Comparison of ENCODE assay signal across 12 mouse cellular contexts in the genomic region with DNA sequence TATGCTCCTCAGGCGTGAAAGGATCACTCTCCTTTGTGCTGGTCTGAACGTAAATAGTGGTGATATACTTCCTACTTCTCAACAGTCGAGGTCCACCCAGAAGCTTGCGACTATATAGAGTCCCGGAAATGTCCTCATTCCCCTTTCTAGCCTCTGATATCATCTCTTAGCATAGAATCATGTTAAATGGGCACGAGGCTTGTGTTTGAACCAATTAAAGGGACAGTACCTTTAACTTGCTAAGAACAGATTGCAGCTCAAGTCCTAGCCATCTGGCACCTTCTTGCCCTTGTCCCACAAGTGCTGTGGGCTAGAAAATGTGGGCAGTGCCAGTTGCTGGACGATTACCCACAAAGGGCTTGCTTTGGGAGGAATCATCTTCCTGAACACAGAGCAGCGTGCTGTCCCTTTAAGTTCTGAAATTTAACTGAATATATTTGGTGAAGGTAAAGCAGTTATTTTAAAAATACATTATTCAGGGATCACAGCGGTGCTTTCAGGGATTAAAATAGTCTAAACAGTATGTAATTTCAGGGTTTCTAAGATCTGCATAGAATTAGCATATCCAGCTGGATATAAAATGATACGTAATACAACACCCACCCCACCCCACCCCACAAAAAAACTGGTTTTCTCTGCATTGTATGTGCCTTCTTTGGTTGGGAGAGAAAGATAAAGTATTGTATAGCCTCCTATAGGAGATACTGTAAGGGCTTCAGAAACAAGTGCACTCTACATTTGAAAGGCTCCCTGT.
DNase-seq lines count a peak whose midpoint lies in the region; ATAC-seq and TF ChIP-seq lines count a peak whose summit lies in the region.
"Had no signal": no experiment of that assay in that cellular context is flagged by ENCODE, and none has a peak within 500 bp of the region (broad histone marks: within the 10 kb centered on the region; RNA-seq: fewer than 3 reads in every experiment).

No protein-coding gene starts in this region.

- no peak for TF ChIP-seq POLR2A in bone marrow macrophage, adult 2 months (IDR thresholded peaks at IDR 0.05; ENCODE audit: borderline replicate concordance, low read depth, low read length)

- H3K4me2 ChIP-seq in hindbrain, embryonic 12.5 days (replicated peaks), result no peak overlapping the region
- no peak overlapping the region for H3K4me2 ChIP-seq in hindbrain, embryonic 11.5 days (replicated peaks; ENCODE audit: low read depth, low read length)
- no peak overlapping the region for H3K4me2 ChIP-seq in midbrain, embryonic 12.5 days (replicated peaks)
- H3K4me2 ChIP-seq: embryonic facial prominence, embryonic 12.5 days; heart, embryonic 15.5 days had no signal

- H3K4me3 ChIP-seq in hindbrain, embryonic 12.5 days, result no peak overlapping the region
- H3K4me3 ChIP-seq in hindbrain, embryonic 11.5 days (ENCODE audit: low read depth, low read length), result no peak overlapping the region
- peak overlapping the region; percentile 19; the same call in 1 of the 2 replicates for H3K4me3 ChIP-seq in bone marrow macrophage, adult 2 months (ENCODE audit: insufficient read depth, low read length)
- no peak overlapping the region for H3K4me3 ChIP-seq in midbrain, embryonic 12.5 days
- H3K4me3 ChIP-seq: embryonic facial prominence, embryonic 12.5 days; heart, embryonic 15.5 days had no signal

- 71% methylated on average over 10 of the region's 10 CpGs for WGBS in hindbrain, embryonic 12.5 days
- WGBS in hindbrain, embryonic 11.5 days, result 76% methylated on average over 10 of the region's 10 CpGs
- WGBS in midbrain, embryonic 12.5 days, result 71% methylated on average over 10 of the region's 10 CpGs

- ATAC-seq in hindbrain, embryonic 12.5 days (ENCODE audit: low FRiP score), result peak; percentile 43; the same call in 1 of the 2 replicates
- ATAC-seq in hindbrain, embryonic 11.5 days (ENCODE audit: low FRiP score), result no peak
- peak; percentile 54; the same call in 1 of the 2 replicates for ATAC-seq in midbrain, embryonic 12.5 days (ENCODE audit: low FRiP score, low read depth)

- no peaks in the 10 kb centered on the region for H3K27me3 ChIP-seq in hindbrain, embryonic 12.5 days
- no peaks in the 10 kb centered on the region for H3K27me3 ChIP-seq in hindbrain, embryonic 11.5 days (ENCODE audit: control insufficient read depth, insufficient read depth, low read length)
- H3K27me3 ChIP-seq in midbrain, embryonic 12.5 days, result no peaks in the 10 kb centered on the region
- H3K27me3 ChIP-seq: embryonic facial prominence, embryonic 12.5 days; heart, embryonic 15.5 days had no signal

- H3K9ac ChIP-seq in hindbrain, embryonic 12.5 days, result no peak overlapping the region
- H3K9ac ChIP-seq in hindbrain, embryonic 11.5 days (ENCODE audit: low read depth, low read length), result no peak overlapping the region
- no peak overlapping the region for H3K9ac ChIP-seq in midbrain, embryonic 12.5 days (replicated peaks)
- H3K9ac ChIP-seq: embryonic facial prominence, embryonic 12.5 days; heart, embryonic 15.5 days; lung, embryonic 14.5 days had no signal

- no peak for DNase-seq in hindbrain, embryonic 11.5 days (ENCODE audit: low spot score)
- peak; percentile 82 to 87 for DNase-seq in cerebellum, postnatal 10 days
- DNase-seq in adrenal gland, adult (ENCODE audit: inconsistent age in 2 of 2, low spot score in 1 of 2), result no peak
- no peak for DNase-seq in spleen, postnatal 36 days (ENCODE audit: low spot score in 2 of 2)
- DNase-seq in adrenal gland, postnatal 4 days (ENCODE audit: low spot score in 2 of 2), result no peak
- DNase-seq: lung, embryonic 14.5 days; thymus, adult 2 months had no signal

- TF ChIP-seq CTCF in bone marrow macrophage, adult 2 months (IDR thresholded peaks at IDR 0.05; ENCODE audit: low read depth, low read length), result no peak

- H3K4me1 ChIP-seq in hindbrain, embryonic 12.5 days, result peaks cover 5% of the 10 kb centered on the region
- H3K4me1 ChIP-seq in hindbrain, embryonic 11.5 days (replicated peaks; ENCODE audit: control insufficient read depth, insufficient read depth, low read length), result no peaks in the 10 kb centered on the region
- peaks cover 25% of the 10 kb centered on the region for H3K4me1 ChIP-seq in bone marrow macrophage, adult 2 months (ENCODE audit: control insufficient read depth, insufficient read depth, low read length)
- peaks cover 7% of the 10 kb centered on the region for H3K4me1 ChIP-seq in midbrain, embryonic 12.5 days
- H3K4me1 ChIP-seq: embryonic facial prominence, embryonic 12.5 days had no signal

- no peak overlapping the region for H3K27ac ChIP-seq in hindbrain, embryonic 12.5 days
- no peak overlapping the region for H3K27ac ChIP-seq in hindbrain, embryonic 11.5 days (ENCODE audit: low read depth, low read length)
- peak overlapping the region; percentile 92 for H3K27ac ChIP-seq in bone marrow macrophage, adult 2 months (ENCODE audit: insufficient read depth, low read depth, low read length)
- H3K27ac ChIP-seq in midbrain, embryonic 12.5 days (replicated peaks), result no peak overlapping the region
- H3K27ac ChIP-seq: embryonic facial prominence, embryonic 12.5 days; heart, embryonic 15.5 days had no signal

- H3K9me3 ChIP-seq in hindbrain, embryonic 12.5 days (replicated peaks), result no peaks in the 10 kb centered on the region
- no peaks in the 10 kb centered on the region for H3K9me3 ChIP-seq in hindbrain, embryonic 11.5 days (ENCODE audit: control insufficient read depth, low read length)
- no peaks in the 10 kb centered on the region for H3K9me3 ChIP-seq in midbrain, embryonic 12.5 days
- H3K9me3 ChIP-seq: embryonic facial prominence, embryonic 12.5 days; heart, embryonic 15.5 days had no signal

- H3K36me3 ChIP-seq in hindbrain, embryonic 12.5 days, result no peaks in the 10 kb centered on the region
- H3K36me3 ChIP-seq in hindbrain, embryonic 11.5 days (ENCODE audit: control insufficient read depth, insufficient read depth, low read length), result no peaks in the 10 kb centered on the region
- no peaks in the 10 kb centered on the region for H3K36me3 ChIP-seq in midbrain, embryonic 12.5 days
- H3K36me3 ChIP-seq: embryonic facial prominence, embryonic 12.5 days; heart, embryonic 15.5 days had no signal

Comparison
In these comparisons a context has a peak if more than half of its experiments do, and no peak if none do; other contexts are left out.
1. DNase-seq: peak in cerebellum, postnatal 10 days (2 of 2); none in hindbrain, embryonic 11.5 days (single experiment), adrenal gland, adult (0 of 2), spleen, postnatal 36 days (0 of 2) and adrenal gland, postnatal 4 days (0 of 2).